Mouse (Mus musculus) lung, adult 2 months (tissue): ENCODE data around the gene Ywhaq. TPM values are rescaled to one million over a fixed set of nuclear protein-coding genes. Genes with fewer than 3 reads are reported as not detected.

Source experiments
- DNase-seq: peaks from one replicate; pipeline ENCODE4 v3.0.0; 2022
- H3K4me1 ChIP-seq: fragments of 200-500 bp; 2 replicates; pipeline ENCODE4 v1.6.1; 2011; ENCODE audit warnings: low read length; ENCODE audit not compliant: control insufficient read depth, insufficient read depth
- H3K4me3 ChIP-seq: fragments of 200-500 bp; replicated peaks from 2 replicates; pipeline ENCODE3; 2011; ENCODE audit warnings: low read depth, mild to moderate bottlenecking, control low read depth, low read length; ENCODE audit errors: extremely low read depth
- CTCF ChIP-seq: fragments of 200-500 bp; IDR thresholded peaks from 2 replicates; pipeline ENCODE4 v1.5.1; 2011; ENCODE audit warnings: mild to moderate bottlenecking, low read length, control low read depth; ENCODE audit not compliant: insufficient read depth
- POLR2A ChIP-seq: fragments of 200-500 bp; IDR thresholded peaks from 2 replicates; pipeline ENCODE4 v1.6.1; 2011; ENCODE audit warnings: low read depth, mild to moderate bottlenecking, control low read depth, low read length, borderline replicate concordance; ENCODE audit errors: extremely low read depth
- WGBS: fragments of 180-500 bp; shearing (Covaris S2); methylation state at CpG from one replicate; pipeline ENCODE4 v1.1.7; 2018; 5-methylcytosine and 5-hydroxymethylcytosine counted together
- polyA plus RNA-seq: library from polyadenylated mRNA; depleted of rRNA; stranded (reverse); fragments of >200 nt; gene quantifications from 2 replicates; pipeline ENCODE4 v1.2.3, GENCODE M21; 2012

Gene Ywhaq
- polyA plus RNA-seq, 1 experiment: 85.5 TPM

DNA sequence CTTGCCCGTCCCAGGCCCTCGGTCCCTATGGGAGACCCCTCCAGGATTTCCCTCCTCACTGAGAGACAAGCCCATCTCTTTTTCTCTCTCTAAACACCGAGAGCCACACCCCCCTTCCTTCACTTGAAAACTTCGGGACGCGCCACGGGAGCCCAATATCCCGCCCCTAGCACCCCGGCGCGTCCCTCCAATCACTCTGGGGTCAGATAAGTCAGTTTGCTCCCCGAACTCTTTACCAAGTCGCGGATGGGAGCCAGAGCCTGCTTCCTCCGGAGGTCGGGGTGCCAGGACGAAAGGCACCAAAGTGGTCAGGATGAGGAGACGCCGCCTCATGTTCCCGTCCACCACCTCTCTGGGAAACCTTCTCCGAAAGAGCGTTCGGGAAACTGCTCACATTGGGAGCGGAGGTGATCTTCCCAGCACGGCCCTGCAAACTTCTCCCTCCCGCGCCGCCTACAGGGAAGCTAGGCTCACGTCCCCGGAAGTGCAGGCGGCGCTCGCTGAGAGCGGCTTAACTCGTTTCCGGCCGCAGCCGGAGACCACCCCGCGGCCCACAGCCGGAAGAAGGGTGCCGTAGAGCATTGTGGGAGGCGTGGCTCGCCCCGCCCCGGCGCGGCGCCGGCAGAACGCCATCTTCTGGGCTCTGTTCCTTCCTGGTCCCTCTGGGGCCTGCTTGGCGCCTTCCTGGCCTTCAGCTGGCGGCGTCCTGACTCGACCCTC lies 44.2 kb downstream of the Ywhaq start, which contains the start of gene Adam17:
Gene Adam17, minus strand, starts transcription at position 533 of the 720 bp plus-strand sequence.
- peak within 1 kb of the TSS; percentile 87 for H3K4me3 ChIP-seq
- H3K4me1 ChIP-seq: peaks cover 10% of the 10 kb centered on the region
- under 1% methylated on average over 55 of the region's 55 CpGs for WGBS
- TF ChIP-seq POLR2A: peak; percentile 75; the same call in 1 of the 2 replicates
- peak; percentile 47 for TF ChIP-seq CTCF
- peak; percentile 97 for DNase-seq

DNA sequence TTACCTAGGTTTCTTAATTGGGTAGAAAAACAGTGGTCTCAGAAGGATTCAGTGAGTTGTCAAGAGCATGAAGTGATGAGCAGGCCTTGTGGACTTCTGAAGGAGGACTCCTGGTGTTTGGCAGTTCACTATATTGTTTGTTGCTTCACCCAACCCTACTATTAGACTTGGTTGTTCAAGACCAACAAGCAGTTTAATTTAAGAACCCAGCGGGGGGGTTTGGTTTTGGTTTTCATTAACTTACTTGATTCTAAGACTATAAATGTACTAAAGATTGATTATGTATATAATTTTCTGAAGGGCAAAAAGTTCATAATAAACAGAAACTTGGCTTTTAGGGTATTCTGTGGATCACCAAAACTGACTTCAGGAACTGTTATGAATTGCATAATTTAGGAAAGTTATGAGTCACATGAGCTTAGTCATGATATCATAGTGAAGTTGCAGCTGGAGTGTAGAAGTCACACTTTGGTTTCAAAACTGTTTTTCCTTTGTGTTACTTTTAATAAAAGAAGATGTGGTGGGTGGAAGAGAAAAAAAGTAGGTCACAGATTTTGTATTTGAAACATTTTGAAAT lies 47.3 kb downstream of the Ywhaq start:
- no peak overlapping the region for H3K4me3 ChIP-seq
- 81% methylated on average over 1 of the region's 1 CpGs for WGBS
- peaks cover 15% of the 10 kb centered on the region for H3K4me1 ChIP-seq
- no peak for DNase-seq
- TF ChIP-seq CTCF (no peak), POLR2A (no peak)

DNA sequence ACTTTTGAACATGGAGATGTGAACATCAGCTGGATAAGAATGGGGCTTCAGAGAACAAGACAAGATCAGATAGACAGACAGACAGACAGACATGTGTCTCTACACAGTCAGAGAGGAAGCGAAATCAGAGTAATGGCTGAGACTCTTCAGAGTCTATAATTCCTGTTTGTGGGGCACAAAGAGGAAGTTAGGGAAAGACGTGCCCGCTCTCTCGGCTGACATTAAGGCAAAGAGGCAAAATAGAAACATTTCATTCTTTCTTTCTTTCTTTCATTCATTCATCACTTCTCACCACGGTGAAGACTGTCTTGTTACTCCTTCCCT lies 48.4 kb downstream of the Ywhaq start:
- peaks cover 15% of the 10 kb centered on the region for H3K4me1 ChIP-seq
- no peak for DNase-seq
- WGBS: 80% methylated on average over 5 of the region's 5 CpGs
- TF ChIP-seq POLR2A: no peak
- TF ChIP-seq CTCF: no peak
- H3K4me3 ChIP-seq: no peak overlapping the region

DNA sequence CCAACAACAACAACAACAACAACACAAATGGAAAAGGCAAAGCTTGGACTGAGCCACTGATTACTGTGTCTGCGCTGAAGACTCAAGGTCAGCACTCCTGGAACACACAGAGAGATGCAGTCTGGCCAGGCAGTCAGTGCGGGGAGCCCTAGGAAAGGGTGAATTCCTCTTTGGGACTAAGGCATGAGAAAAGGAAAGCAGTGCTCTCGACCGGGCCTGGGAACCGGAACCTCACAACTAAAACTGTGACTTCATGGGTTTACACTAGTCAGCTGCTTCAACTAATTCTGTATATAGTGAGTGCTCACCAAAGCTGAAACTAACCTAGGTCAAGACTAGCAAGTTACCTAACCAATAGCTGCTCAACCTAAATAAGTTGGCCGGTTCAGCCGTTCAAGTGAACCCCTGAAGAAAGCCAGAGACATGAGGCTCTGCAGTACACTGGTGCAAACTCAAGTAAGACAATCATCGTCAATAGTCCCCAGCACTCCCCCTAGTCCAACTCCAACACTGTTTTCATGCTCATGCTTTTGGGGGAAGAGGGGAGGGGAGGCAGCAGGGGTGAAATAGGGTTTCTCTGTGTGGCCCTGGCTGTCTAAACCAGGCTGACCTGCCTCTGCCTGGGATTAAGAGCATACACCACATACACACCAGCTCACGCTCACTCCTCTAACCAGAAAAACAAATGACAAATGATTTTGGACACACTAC lies 48.9 kb downstream of the Ywhaq start:
- TF ChIP-seq CTCF (no peak), POLR2A (no peak)
- 83% methylated on average over 9 of the region's 9 CpGs for WGBS
- H3K4me1 ChIP-seq: peaks cover 15% of the 10 kb centered on the region
- DNase-seq: no peak
- H3K4me3 ChIP-seq: no peak overlapping the region

DNA sequence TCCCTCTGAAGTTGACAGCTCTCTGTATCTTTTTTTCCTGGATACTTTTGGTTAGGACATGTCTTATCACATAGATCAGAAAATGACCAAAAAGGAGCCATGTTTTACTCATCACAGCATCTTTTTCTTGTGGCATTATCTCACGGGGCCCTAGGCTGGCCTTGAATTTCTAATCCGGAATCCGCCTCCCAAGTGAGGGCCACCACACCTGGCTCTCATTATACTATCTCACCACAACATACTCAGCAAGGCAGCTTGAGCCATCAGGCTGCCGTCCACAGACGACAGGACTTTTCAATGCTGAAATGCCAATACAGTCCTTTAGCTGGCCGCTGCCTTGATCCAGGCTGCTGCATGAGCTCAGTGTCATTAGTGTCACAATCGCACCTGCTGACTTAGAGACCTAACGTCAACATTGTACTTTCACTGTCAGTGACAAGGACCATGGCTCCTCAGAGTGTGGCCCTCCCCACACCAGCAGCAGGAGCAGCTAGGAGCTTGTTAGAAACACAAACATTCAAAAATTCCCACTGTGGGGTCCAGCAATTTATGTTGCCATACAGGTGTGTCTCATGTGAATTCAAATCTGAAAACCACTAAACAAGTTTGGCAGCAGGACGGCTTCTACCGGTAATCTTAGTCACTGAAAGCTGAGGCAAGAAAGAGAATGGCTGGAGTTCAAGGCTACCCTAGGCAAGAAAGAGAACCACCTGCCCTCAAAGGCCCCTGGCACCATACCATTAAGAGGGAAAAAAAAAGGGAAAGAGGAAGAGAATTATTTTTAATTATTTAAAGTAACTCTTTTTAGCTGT lies 52.6 kb downstream of the Ywhaq start:
- 64% methylated on average over 10 of the region's 10 CpGs for WGBS
- TF ChIP-seq POLR2A (no peak), CTCF (no peak)
- DNase-seq: peak; percentile 19
- peaks cover 14% of the 10 kb centered on the region for H3K4me1 ChIP-seq
- H3K4me3 ChIP-seq: no peak overlapping the region

DNA sequence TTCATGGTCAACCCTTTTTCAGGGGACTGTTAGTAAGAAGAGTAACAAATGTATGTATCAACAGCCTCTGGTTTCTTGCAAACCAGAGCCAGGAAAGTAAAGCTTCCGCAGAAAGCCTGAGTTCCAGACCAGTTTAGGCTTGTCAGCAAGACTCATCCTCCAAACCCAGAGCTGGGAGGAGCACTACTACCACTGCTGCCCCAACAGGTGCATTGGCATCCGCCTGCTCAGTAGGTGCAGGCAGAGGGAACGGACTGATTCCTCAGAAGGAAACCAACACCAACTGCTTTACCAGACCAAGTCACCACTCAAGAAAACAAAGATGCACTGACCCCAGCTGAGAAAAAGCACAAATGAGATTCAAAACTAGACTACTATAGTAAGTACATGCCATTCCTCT lies 54.2 kb downstream of the Ywhaq start:
- TF ChIP-seq CTCF (no peak), POLR2A (no peak)
- peaks cover 8% of the 10 kb centered on the region for H3K4me1 ChIP-seq
- DNase-seq: no peak
- H3K4me3 ChIP-seq: no peak overlapping the region
- 72% methylated on average over 3 of the region's 3 CpGs for WGBS

DNA sequence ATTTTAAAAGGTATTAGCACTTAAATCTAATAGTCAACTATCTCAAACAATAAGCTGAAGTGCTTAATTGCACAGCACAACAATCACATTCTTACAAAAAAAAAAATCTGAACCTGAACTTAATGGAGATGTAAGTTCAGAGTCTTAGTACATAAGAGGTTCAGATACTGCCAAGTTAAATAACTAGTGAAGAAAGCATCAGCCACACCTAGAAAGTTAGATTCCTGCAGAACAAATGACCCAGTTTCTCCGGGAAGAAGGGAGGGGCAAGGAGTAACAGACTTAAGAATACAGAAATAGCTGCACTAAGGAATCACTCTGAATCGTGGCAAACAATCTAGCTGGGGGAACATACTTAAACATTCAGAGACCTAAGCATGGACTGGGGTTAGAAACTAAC lies 54.8 kb downstream of the Ywhaq start:
- WGBS: 20% methylated on average over 2 of the region's 2 CpGs
- Histone ChIP-seq H3K4me3 (no peak overlapping the region), H3K4me1 (peaks cover 8% of the 10 kb centered on the region)
- DNase-seq: no peak
- TF ChIP-seq POLR2A (no peak), CTCF (no peak)

DNA sequence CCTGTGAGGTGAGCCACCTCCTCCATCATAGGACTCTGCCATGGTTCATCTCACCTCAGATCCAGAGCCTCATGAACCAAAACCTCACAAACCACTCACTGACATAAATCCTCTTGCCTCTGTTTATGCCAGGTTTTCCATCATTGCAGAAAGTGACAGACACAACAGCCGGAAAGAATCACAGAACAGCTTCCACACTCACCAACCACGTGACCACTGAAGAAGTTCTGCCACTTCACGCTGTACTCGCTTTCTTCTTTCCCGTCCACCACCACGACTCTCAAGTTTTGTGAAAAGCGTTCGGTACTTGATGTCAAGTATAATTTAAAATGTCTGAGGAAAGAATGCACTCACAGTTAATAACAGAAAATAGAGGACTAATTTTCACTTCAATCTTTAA lies 63.8 kb downstream of the Ywhaq start:
- no peak overlapping the region for H3K4me3 ChIP-seq
- DNase-seq: no peak
- no peak for TF ChIP-seq POLR2A
- no peak for TF ChIP-seq CTCF
- WGBS: 72% methylated on average over 8 of the region's 8 CpGs
- no peaks in the 10 kb centered on the region for H3K4me1 ChIP-seq
